Mouse (Mus musculus) liver, postnatal 0 days (tissue): ENCODE data around the gene Insig2.

Experiments used
- CTCF ChIP-seq: sonication (generic); IDR thresholded peaks from 2 replicates; pipeline ENCODE4 v1.5.1; 2016; ENCODE audit warnings: antibody characterized with exemption, low read depth
- EP300 ChIP-seq: IDR thresholded peaks from 2 replicates; pipeline ENCODE4 v1.6.1; 2016; ENCODE audit warnings: antibody characterized with exemption, low read depth, mild to moderate bottlenecking

DNA sequence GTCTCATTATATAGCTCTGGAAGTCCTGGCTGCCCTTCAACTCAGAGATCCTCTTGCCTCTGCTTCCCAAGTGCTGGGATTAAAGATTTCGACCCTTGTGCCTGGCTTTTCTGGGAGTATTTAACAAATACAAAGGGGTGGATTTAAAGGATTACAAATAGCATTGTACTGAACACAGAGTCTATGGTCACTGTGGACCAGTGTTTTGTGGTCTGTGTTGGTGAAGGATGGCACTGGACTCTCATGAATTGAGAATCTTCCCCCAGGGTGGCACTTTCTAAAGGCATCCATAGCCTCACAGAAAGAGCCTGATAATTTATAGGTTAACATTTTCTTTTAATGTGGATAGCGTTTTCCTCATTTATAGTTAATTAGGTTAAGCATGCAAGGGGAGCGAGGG, 49.2 kb upstream of the Insig2 start:
- TF ChIP-seq CTCF: no peak
- TF ChIP-seq EP300: no peak
